12 mouse cellular contexts compared by ENCODE assay signal in genomic region chr3:51787945-51788344, GRCm38 (mm10).
DNase-seq lines count a peak whose midpoint lies in the region; ATAC-seq lines count a peak whose summit lies in the region.
"Had no signal": no experiment of that assay in that cellular context is flagged by ENCODE, and none has a peak within 500 bp of the region (broad histone marks: within the 10 kb centered on the region; RNA-seq: fewer than 3 reads in every experiment).

No protein-coding gene starts in this region.

- 97% methylated on average over 2 of the region's 2 CpGs for WGBS in heart, embryonic 10.5 days
- 95% methylated on average over 2 of the region's 2 CpGs for WGBS in heart, embryonic 11.5 days (ENCODE audit: insufficient replicate concordance)
- 100% methylated on average over 2 of the region's 2 CpGs for WGBS in embryonic facial prominence, embryonic 14.5 days
- 97% methylated on average over 2 of the region's 2 CpGs for WGBS in midbrain, embryonic 11.5 days

- H3K4me2 ChIP-seq in heart, embryonic 11.5 days = no peak overlapping the region
- H3K4me2 ChIP-seq in embryonic facial prominence, embryonic 14.5 days (ENCODE audit: low read depth, low read length) = no peak overlapping the region
- no peak overlapping the region; the same call in 1 of the 2 replicates for H3K4me2 ChIP-seq in midbrain, embryonic 11.5 days

- no peaks in the 10 kb centered on the region for H3K9me3 ChIP-seq in heart, embryonic 10.5 days
- no peaks in the 10 kb centered on the region for H3K9me3 ChIP-seq in heart, embryonic 11.5 days (replicated peaks; ENCODE audit: control insufficient read depth, low read length)
- H3K9me3 ChIP-seq in embryonic facial prominence, embryonic 14.5 days (ENCODE audit: control insufficient read depth, low read length) = peaks cover 4% of the 10 kb centered on the region; the same call in 1 of the 2 replicates
- H3K9me3 ChIP-seq in midbrain, embryonic 11.5 days (ENCODE audit: control insufficient read depth, low read length) = no peaks in the 10 kb centered on the region

- H3K36me3 ChIP-seq in heart, embryonic 10.5 days = no peaks in the 10 kb centered on the region
- no peaks in the 10 kb centered on the region for H3K36me3 ChIP-seq in heart, embryonic 11.5 days (ENCODE audit: control insufficient read depth, insufficient read depth, low read length)
- H3K36me3 ChIP-seq in embryonic facial prominence, embryonic 14.5 days (ENCODE audit: control insufficient read depth, insufficient read depth, low read length) = no peaks in the 10 kb centered on the region
- H3K36me3 ChIP-seq in midbrain, embryonic 11.5 days (ENCODE audit: control insufficient read depth, insufficient read depth, low read length) = no peaks in the 10 kb centered on the region

- no peak for DNase-seq in heart, embryonic 10.5 days (ENCODE audit: low spot score)
- DNase-seq in 3T3-L1 (ENCODE audit: low read depth, low spot score) = peak; percentile 36
- DNase-seq in embryonic facial prominence, embryonic 14.5 days (ENCODE audit: low spot score) = no peak
- DNase-seq in midbrain, embryonic 11.5 days (ENCODE audit: low spot score, missing footprints) = no peak
- DNase-seq in thymus, postnatal 0 days (ENCODE audit: low spot score) = no peak
- DNase-seq in urinary bladder, postnatal 4 days (ENCODE audit: low spot score in 2 of 2) = no peak
- no peak for DNase-seq in layer of hippocampus, postnatal 25 days (ENCODE audit: extremely low spot score in 1 of 2, low spot score in 1 of 2)
- DNase-seq: cerebellum, postnatal 36 days; lung, postnatal 14 days; thymus, postnatal 4 days had no signal

- no peak for ATAC-seq in heart, embryonic 11.5 days (replicated peaks; ENCODE audit: insufficient number of reproducible peaks, low FRiP score, low TSS enrichment)
- no peak for ATAC-seq in embryonic facial prominence, embryonic 14.5 days (ENCODE audit: low read depth)
- no peak for ATAC-seq in midbrain, embryonic 11.5 days (ENCODE audit: low FRiP score)

- H3K4me1 ChIP-seq in heart, embryonic 10.5 days = peaks cover 33% of the 10 kb centered on the region
- peaks cover 18% of the 10 kb centered on the region for H3K4me1 ChIP-seq in heart, embryonic 11.5 days (ENCODE audit: control insufficient read depth, insufficient read depth, low read length)
- H3K4me1 ChIP-seq in embryonic facial prominence, embryonic 14.5 days (ENCODE audit: control insufficient read depth, insufficient read depth, low read length) = peaks cover 18% of the 10 kb centered on the region
- peaks cover 26% of the 10 kb centered on the region for H3K4me1 ChIP-seq in midbrain, embryonic 11.5 days (ENCODE audit: control insufficient read depth, insufficient read depth, low read length)

- no peak overlapping the region for H3K9ac ChIP-seq in heart, embryonic 11.5 days (ENCODE audit: low read depth, low read length)
- no peak overlapping the region for H3K9ac ChIP-seq in embryonic facial prominence, embryonic 14.5 days (ENCODE audit: low read depth, low read length)
- H3K9ac ChIP-seq in midbrain, embryonic 11.5 days (ENCODE audit: low read length) = no peak overlapping the region

- H3K27ac ChIP-seq in heart, embryonic 10.5 days = peak overlapping the region; percentile 91; the same call in 1 of the 2 replicates
- no peak overlapping the region for H3K27ac ChIP-seq in heart, embryonic 11.5 days (ENCODE audit: low read depth, low read length)
- H3K27ac ChIP-seq in embryonic facial prominence, embryonic 14.5 days (replicated peaks; ENCODE audit: low read depth, low read length) = 0 out of 2 replicates have a peak overlapping the region, but pooled peaks have one; percentile 74
- peak overlapping the region; percentile 97 for H3K27ac ChIP-seq in midbrain, embryonic 11.5 days (ENCODE audit: low read depth, low read length)

- H3K27me3 ChIP-seq in heart, embryonic 10.5 days (ENCODE audit: insufficient read depth, poor library complexity, severe bottlenecking) = no peaks in the 10 kb centered on the region
- no peaks in the 10 kb centered on the region for H3K27me3 ChIP-seq in heart, embryonic 11.5 days (ENCODE audit: control insufficient read depth, insufficient read depth, low read length)
- no peaks in the 10 kb centered on the region for H3K27me3 ChIP-seq in embryonic facial prominence, embryonic 14.5 days (replicated peaks; ENCODE audit: control insufficient read depth, insufficient read depth, low read length)
- H3K27me3 ChIP-seq in midbrain, embryonic 11.5 days (ENCODE audit: control insufficient read depth, insufficient read depth, low read length) = no peaks in the 10 kb centered on the region

- no peak overlapping the region for H3K4me3 ChIP-seq in heart, embryonic 10.5 days
- H3K4me3 ChIP-seq in heart, embryonic 11.5 days (ENCODE audit: low read depth, low read length) = no peak overlapping the region
- H3K4me3 ChIP-seq in embryonic facial prominence, embryonic 14.5 days (ENCODE audit: low read depth, low read length) = no peak overlapping the region
- no peak overlapping the region for H3K4me3 ChIP-seq in midbrain, embryonic 11.5 days (ENCODE audit: low read depth, low read length)
- H3K4me3 ChIP-seq: erythroblast, embryonic 14.5 days had no signal
